Mouse (Mus musculus) forebrain, postnatal 0 days (tissue): ENCODE measurements around the gene Hfe2. TPM values are rescaled to one million over a fixed set of nuclear protein-coding genes. Genes with fewer than 3 reads are reported as not detected.

Experiments used
- ATAC-seq: fragments of 200-750 bp; cut with Nextera tagmentation; 2 replicates; pipeline ENCODE4 v1.8.0; 2017; ENCODE audit warnings: mild to moderate bottlenecking, moderate library complexity
- DNase-seq: peaks from one replicate; pipeline ENCODE4 v3.0.0-alpha.2; 2015
- H3K27ac ChIP-seq: fragments of 300-500 bp; sonication (generic); 2 replicates; pipeline ENCODE4 v1.5.1; 2014; ENCODE audit warnings: low read depth, mild to moderate bottlenecking, antibody characterized with exemption, low read length, moderate library complexity, mixed read lengths
- H3K27me3 ChIP-seq: fragments of 300-500 bp; sonication (generic); 2 replicates; pipeline ENCODE4 v1.6.1; 2014; ENCODE audit warnings: mild to moderate bottlenecking, low read length, mixed read lengths; ENCODE audit not compliant: insufficient read depth
- H3K36me3 ChIP-seq: fragments of 300-500 bp; sonication (generic); 2 replicates; pipeline ENCODE4 v1.6.1; 2014; ENCODE audit warnings: mild to moderate bottlenecking, moderate library complexity; ENCODE audit not compliant: insufficient read depth
- H3K4me1 ChIP-seq: fragments of 300-500 bp; sonication (generic); 2 replicates; pipeline ENCODE4 v1.6.1; 2014; ENCODE audit warnings: antibody characterized with exemption; ENCODE audit not compliant: insufficient read depth
- H3K4me2 ChIP-seq: fragments of 300-500 bp; sonication (generic); 2 replicates; pipeline ENCODE4 v1.6.1; 2014; ENCODE audit warnings: low read depth, mild to moderate bottlenecking, moderate library complexity
- H3K4me3 ChIP-seq: fragments of 300-500 bp; sonication (generic); 2 replicates; pipeline ENCODE4 v1.5.1; 2014; ENCODE audit warnings: low read depth, low read length, mixed read lengths
- H3K9ac ChIP-seq: fragments of 300-500 bp; sonication (generic); 2 replicates; pipeline ENCODE4 v1.6.1; 2014; ENCODE audit warnings: mild to moderate bottlenecking
- H3K9me3 ChIP-seq: fragments of 300-500 bp; sonication (generic); 2 replicates; pipeline ENCODE4 v1.6.1; 2016; ENCODE audit warnings: low read length
- CTCF ChIP-seq: sonication (generic); IDR thresholded peaks from 2 replicates; pipeline ENCODE4 v1.5.1; 2016; ENCODE audit warnings: antibody characterized with exemption, control low read depth, low read depth
- WGBS: fragments of 180-500 bp; shearing (Covaris S2); extraction: QIAGEN DNeasy Blood & Tissue Kit; methylation state at CpG from one replicate; pipeline ENCODE4 v1.1.7; 2014; 5-methylcytosine and 5-hydroxymethylcytosine counted together
- polyA plus RNA-seq: library from polyadenylated mRNA; unstranded; fragments of >200 nt; fragmentation: Nextera tagmentation; extraction: Ambion mirVana; gene quantifications from 2 replicates; pipeline ENCODE4 v1.2.1, GENCODE M21; 2015
- total RNA-seq: library from RNA; depleted of rRNA; stranded (reverse); fragments of >200 nt; gene quantifications from 2 replicates; pipeline ENCODE4 v1.2.3, GENCODE M21; 2014

Hfe2 gene
- total and polyA plus RNA-seq, 2 experiments from 2014 or later, result 1.4 to 1.6 TPM

- 86% methylated on average over 12 of the region's 12 CpGs for WGBS
- H3K27me3 ChIP-seq, result no peaks in the 10 kb centered on the region
- H3K4me3 ChIP-seq, result peak overlapping the region; percentile 52
- no peak overlapping the region for H3K27ac ChIP-seq
- ATAC-seq (no peak), DNase-seq (no peak)
- H3K9me3 ChIP-seq, result no peaks in the 10 kb centered on the region
- peaks cover 16% of the 10 kb centered on the region for H3K36me3 ChIP-seq
- peak overlapping the region; percentile 59 for H3K9ac ChIP-seq
- peak overlapping the region; percentile 81 for H3K4me2 ChIP-seq
- H3K4me1 ChIP-seq, result peaks cover 29% of the 10 kb centered on the region; the same call in 1 of the 2 replicates
- TF ChIP-seq CTCF, result no peak
Measured at GRCm38 (mm10) chr3:96559398-96559910, 34.5 kb downstream of the Hfe2 start.

- no peak for ATAC-seq
- whole genome bisulfite sequencing, result 84% methylated on average over 23 of the region's 23 CpGs
- no peak overlapping the region for H3K27ac ChIP-seq
- H3K9me3 ChIP-seq, result no peaks in the 10 kb centered on the region
- TF ChIP-seq CTCF, result no peak
- H3K4me3 ChIP-seq, result peak overlapping the region; percentile 52
- H3K36me3 ChIP-seq, result peaks cover 16% of the 10 kb centered on the region
- DNase-seq, result no peak
- H3K4me2 ChIP-seq, result peak overlapping the region; percentile 81
- H3K27me3 ChIP-seq, result no peaks in the 10 kb centered on the region
- H3K9ac ChIP-seq, result peak overlapping the region; percentile 59; the same call in 1 of the 2 replicates
- H3K4me1 ChIP-seq, result peaks cover 29% of the 10 kb centered on the region; the same call in 1 of the 2 replicates
Measured at GRCm38 (mm10) chr3:96559911-96560850, 35.2 kb downstream of the Hfe2 start.

- Histone ChIP-seq H3K9ac (no peak overlapping the region), H3K27me3 (no peaks in the 10 kb centered on the region), H3K4me1 (peaks cover 29% of the 10 kb centered on the region; the same call in 1 of the 2 replicates), H3K9me3 (no peaks in the 10 kb centered on the region), H3K4me3 (peak overlapping the region; percentile 52), H3K4me2 (peak overlapping the region; percentile 81), H3K27ac (no peak overlapping the region), H3K36me3 (peaks cover 16% of the 10 kb centered on the region)
- TF ChIP-seq CTCF, result no peak
- DNase-seq (no peak), ATAC-seq (no peak)
- WGBS, result 89% methylated on average over 9 of the region's 9 CpGs
Measured at GRCm38 (mm10) chr3:96560881-96561668, 36.1 kb downstream of the Hfe2 start.

GRCm38 (mm10) chr3:96561946-96562681 is 37.1 kb downstream of the Hfe2 start:
- ATAC-seq, result no peak
- Histone ChIP-seq H3K36me3 (peaks cover 16% of the 10 kb centered on the region), H3K9me3 (no peaks in the 10 kb centered on the region), H3K4me2 (no peak overlapping the region), H3K4me3 (no peak overlapping the region), H3K4me1 (peaks cover 27% of the 10 kb centered on the region; the same call in 1 of the 2 replicates), H3K27me3 (no peaks in the 10 kb centered on the region), H3K27ac (no peak overlapping the region), H3K9ac (no peak overlapping the region)
- no peak for DNase-seq
- no peak for TF ChIP-seq CTCF
- 50% methylated on average over 10 of the region's 10 CpGs for WGBS

GRCm38 (mm10) chr3:96563267-96563666 is 38.3 kb downstream of the Hfe2 start:
- peaks cover 16% of the 10 kb centered on the region for H3K36me3 ChIP-seq
- H3K9me3 ChIP-seq, result no peaks in the 10 kb centered on the region
- no peak overlapping the region for H3K4me2 ChIP-seq
- H3K4me1 ChIP-seq, result peaks cover 27% of the 10 kb centered on the region; the same call in 1 of the 2 replicates
- no peak overlapping the region for H3K27ac ChIP-seq
- no peak overlapping the region for H3K9ac ChIP-seq
- WGBS, result 93% methylated on average over 8 of the region's 8 CpGs
- H3K27me3 ChIP-seq, result no peaks in the 10 kb centered on the region
- no peak for TF ChIP-seq CTCF
- no peak for ATAC-seq
- no peak overlapping the region for H3K4me3 ChIP-seq
- DNase-seq, result no peak

GRCm38 (mm10) chr3:96563911-96564632 is 39.1 kb downstream of the Hfe2 start:
- 74% methylated on average over 10 of the region's 10 CpGs for WGBS

More at GRCm38 (mm10) chr3:96563911-96564632, 39.1 kb downstream of the Hfe2 start:
- H3K4me2 ChIP-seq, result no peak overlapping the region
- peaks cover 22% of the 10 kb centered on the region; the same call in 1 of the 2 replicates for H3K4me1 ChIP-seq
- H3K9ac ChIP-seq, result no peak overlapping the region
- no peaks in the 10 kb centered on the region for H3K27me3 ChIP-seq
- no peaks in the 10 kb centered on the region for H3K9me3 ChIP-seq
- no peak for TF ChIP-seq CTCF
- ATAC-seq, result no peak
- no peak overlapping the region for H3K27ac ChIP-seq
- peaks cover 16% of the 10 kb centered on the region for H3K36me3 ChIP-seq
- no peak for DNase-seq
- H3K4me3 ChIP-seq, result no peak overlapping the region
